Mouse (Mus musculus): ENCODE measurements around the gene Zfp286.
A peak's percentile ranks its signal among the peaks of the same experiment; 100 is the strongest.

Zfp286 gene

GRCm38 (mm10) chr11:62788935-62789616 is at the start of gene Zfp286:
Gene Zfp286, minus strand, starts transcription at chr11:62789462.
- DNase-seq (ENCODE audit: low spot score), result peak; percentile 75

- no peak for DNase-seq (ENCODE audit: low spot score)
Observed at GRCm38 (mm10) chr11:62831906-62832305, 42.6 kb upstream of the Zfp286 start.

- DNase-seq (ENCODE audit: low spot score), result no peak
Observed at GRCm38 (mm10) chr11:62830387-62830786, 41.1 kb upstream of the Zfp286 start.

DNA sequence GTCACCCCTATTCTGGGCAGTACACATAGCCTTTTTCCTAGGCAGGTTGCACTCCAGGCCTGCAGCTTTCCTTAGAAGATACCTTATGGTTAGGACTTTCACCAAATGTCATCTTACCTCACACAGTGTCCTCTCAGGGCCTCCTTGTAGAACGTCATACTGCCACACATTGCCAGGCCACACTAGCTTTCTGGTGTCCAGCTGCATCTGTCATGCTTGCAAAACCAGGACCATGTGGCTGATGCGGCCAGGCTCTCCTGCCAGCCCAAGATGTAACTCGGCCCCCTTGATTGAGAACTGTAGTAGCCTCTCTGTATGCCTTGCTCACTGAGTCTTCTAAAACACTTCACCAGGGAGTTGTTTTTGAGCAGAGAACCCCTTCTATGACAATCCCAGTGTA is 38.6 kb upstream of the Zfp286 start:
- DNase-seq (ENCODE audit: low spot score), result no peak

- DNase-seq (ENCODE audit: low spot score), result no peak
Observed at GRCm38 (mm10) chr11:62827135-62827534, 37.9 kb upstream of the Zfp286 start.

GRCm38 (mm10) chr11:62826106-62826733 is 37.0 kb upstream of the Zfp286 start:
- DNase-seq (ENCODE audit: low spot score), result no peak

- no peak for DNase-seq (ENCODE audit: low spot score)
Observed at GRCm38 (mm10) chr11:62825222-62826105, 36.2 kb upstream of the Zfp286 start.

GRCm38 (mm10) chr11:62824211-62824610 is 34.9 kb upstream of the Zfp286 start:
- no peak for DNase-seq (ENCODE audit: low spot score)

- DNase-seq (ENCODE audit: low spot score), result no peak
Observed at GRCm38 (mm10) chr11:62821893-62822292, 32.6 kb upstream of the Zfp286 start.

DNA sequence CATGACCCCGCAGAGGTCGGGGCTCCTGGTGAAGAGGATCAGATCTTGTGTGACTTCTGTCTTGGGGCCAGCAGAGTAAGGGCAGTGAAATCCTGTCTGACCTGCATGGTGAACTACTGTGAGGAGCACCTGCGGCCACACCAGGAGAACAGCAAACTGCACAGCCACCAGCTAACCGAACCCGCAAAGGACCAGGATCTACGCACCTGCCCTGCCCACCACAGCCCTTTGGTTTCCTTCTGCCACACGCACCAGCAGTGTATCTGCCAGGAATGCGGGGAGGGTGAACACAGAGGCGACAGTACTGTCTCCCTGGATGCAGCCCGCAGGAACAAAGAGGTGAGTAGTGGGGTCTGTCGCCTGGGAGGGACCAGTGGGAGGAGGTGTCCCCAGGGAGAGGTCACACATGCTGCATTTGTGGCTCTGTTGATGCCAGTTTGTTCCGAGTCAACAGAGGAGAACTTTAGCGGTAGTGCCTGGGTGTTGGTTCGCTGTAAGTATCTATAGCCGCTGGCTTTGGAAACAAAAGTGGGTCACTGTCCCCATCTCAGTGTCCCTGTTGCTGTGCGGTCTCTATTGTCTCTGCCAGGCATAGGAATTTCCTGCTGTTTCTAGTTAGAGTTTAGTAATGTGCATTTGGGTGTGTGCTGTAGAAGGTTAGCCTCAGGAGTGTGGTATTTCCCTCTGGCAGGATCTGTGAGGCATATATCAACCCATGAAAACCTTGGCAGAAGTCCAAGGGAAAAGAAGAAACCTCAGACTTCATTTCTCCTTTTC is 31.6 kb upstream of the Zfp286 start:
- no peak for DNase-seq (ENCODE audit: low spot score)

DNA sequence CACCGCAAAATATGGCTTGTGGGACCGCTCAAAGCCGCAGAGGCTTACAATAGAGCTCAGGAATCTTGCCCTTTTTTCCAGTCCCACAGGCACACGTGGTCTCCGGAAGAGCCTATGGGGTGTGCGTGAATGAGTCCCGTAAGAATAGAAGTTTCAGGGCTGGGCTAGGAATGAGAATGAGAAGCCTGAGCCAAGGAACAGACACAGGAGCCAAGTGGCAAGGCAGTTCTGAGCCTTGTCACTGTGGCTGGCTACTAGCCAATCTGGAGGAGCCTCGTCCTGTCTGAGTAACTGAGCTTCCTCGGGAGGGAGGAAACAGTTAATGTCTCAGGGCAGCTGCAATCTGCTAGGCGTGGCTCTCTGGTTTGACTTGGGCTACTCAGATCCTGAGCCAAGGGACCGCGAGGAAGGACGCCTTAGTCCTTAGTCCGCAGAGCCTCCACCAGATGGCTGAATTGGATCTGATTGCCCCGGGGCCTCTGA is 30.8 kb upstream of the Zfp286 start, which contains the start of gene Trim16:
Gene Trim16 (plus strand): TSS at position 173 of the 483 bp plus-strand sequence.
- peak; percentile 71 for DNase-seq (ENCODE audit: low spot score)

GRCm38 (mm10) chr11:62819059-62819686 is 29.9 kb upstream of the Zfp286 start:
- no peak for DNase-seq (ENCODE audit: low spot score)

DNA sequence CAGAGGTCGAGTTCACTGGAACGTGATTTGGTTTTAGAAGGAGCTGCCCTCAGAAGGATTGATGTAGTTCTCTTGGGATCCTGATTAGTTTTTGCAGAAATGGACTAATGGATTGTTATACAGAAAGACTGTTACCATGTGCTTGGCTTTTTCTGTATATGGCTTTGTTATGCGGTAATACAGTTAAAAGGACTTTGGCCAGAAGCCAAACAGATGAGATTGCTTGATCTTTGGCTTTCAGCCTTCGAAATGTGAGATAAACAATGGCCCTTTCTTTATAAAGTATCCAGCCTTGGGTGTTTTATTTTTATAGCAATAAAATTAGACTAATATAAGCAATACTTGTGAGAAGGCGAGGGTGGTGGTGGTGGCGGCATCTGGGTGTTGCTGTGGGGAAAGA is 27.3 kb upstream of the Zfp286 start:
- no peak for DNase-seq (ENCODE audit: low spot score)

GRCm38 (mm10) chr11:62815438-62815837 is 26.2 kb upstream of the Zfp286 start:
- no peak for DNase-seq (ENCODE audit: low spot score)

GRCm38 (mm10) chr11:62814625-62815024 is 25.4 kb upstream of the Zfp286 start:
- DNase-seq (ENCODE audit: low spot score), result no peak

DNA sequence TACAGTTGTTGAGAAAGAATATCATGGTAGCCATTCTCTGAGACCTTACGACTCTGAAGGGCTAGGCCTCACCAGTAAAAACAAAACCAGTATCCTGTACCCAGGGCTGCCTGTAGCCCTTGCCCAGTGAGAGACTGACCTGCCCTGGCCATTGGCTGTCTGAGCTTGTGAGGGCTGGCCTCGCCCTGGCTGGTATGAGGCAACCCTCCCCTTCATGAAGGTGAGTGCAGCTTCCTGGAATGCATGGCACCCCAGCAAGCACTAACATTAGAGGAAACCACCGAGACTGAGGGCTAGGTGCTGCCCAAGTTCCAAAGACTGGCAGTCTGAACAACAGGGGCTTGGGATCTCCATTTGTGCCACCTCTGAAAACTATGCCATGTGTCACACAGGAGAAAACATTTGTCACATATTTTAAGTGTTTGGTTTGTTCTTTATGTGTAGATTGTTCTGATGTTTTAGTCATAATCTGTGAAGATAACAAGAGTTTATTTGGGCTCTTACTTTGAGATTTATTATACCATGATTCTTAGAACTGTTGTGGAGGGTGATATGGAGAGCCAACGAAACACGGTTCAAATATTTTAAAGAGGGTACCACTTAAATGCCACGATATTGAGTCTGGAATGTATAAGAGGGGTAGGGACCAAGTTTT is 24.8 kb upstream of the Zfp286 start:
- no peak for DNase-seq (ENCODE audit: low spot score)

GRCm38 (mm10) chr11:62813497-62813896 is 24.2 kb upstream of the Zfp286 start:
- DNase-seq (ENCODE audit: low spot score), result no peak

- no peak for DNase-seq (ENCODE audit: low spot score)
Observed at GRCm38 (mm10) chr11:62812268-62812667, 23.0 kb upstream of the Zfp286 start.

GRCm38 (mm10) chr11:62809201-62809600 is 19.9 kb upstream of the Zfp286 start:
- no peak for DNase-seq (ENCODE audit: low spot score)

- no peak for DNase-seq (ENCODE audit: low spot score)
Observed at GRCm38 (mm10) chr11:62807965-62808364, 18.7 kb upstream of the Zfp286 start.

- DNase-seq (ENCODE audit: low spot score), result no peak
Observed at GRCm38 (mm10) chr11:62804119-62804518, 14.9 kb upstream of the Zfp286 start.

All from ovary, postnatal 14 days (tissue).